Mouse (Mus musculus) bone marrow, adult 2 months (tissue): Measurements from ENCODE around the gene Anapc15-ps.

Experiments
- CTCF ChIP-seq: fragments of 200-500 bp; IDR thresholded peaks from 2 replicates; pipeline ENCODE4 v1.5.1; 2011; ENCODE audit warnings: low read length, control low read depth; ENCODE audit not compliant: control insufficient read depth, insufficient read depth
- POLR2A ChIP-seq: fragments of 200-500 bp; IDR thresholded peaks from 2 replicates; pipeline ENCODE4 v1.6.1; 2011; ENCODE audit warnings: low read depth, mild to moderate bottlenecking, control low read depth, low read length, borderline replicate concordance; ENCODE audit not compliant: control insufficient read depth

DNA sequence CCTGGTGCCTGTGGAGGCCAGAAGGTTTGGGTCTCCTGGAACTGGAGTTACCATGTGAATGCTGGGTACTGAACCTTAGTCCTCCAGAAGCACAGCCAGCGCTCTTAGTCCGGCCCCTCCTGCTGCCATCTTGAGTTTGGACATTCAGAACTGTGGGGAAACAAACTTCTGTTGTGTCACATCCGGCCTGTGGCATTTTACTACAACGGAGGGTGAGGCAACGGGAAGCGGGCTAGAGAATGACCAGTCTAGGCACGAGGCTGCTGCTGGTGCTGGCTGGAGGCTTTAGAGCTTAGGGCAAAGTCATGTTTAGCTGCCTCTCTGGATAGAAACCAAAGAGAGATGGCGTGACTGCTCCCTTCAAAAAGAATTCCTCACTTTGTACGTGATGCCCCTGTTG, 39.0 kb downstream of the Anapc15-ps start:
- TF ChIP-seq CTCF: no peak
- no peak for TF ChIP-seq POLR2A
